Mouse (Mus musculus) bone marrow, adult 2 months (tissue): ENCODE data around the gene Abr.

Experiments
- CTCF ChIP-seq: fragments of 200-500 bp; IDR thresholded peaks from 2 replicates; pipeline ENCODE4 v1.5.1; 2011; ENCODE audit warnings: low read length, control low read depth; ENCODE audit not compliant: control insufficient read depth, insufficient read depth
- POLR2A ChIP-seq: fragments of 200-500 bp; IDR thresholded peaks from 2 replicates; pipeline ENCODE4 v1.6.1; 2011; ENCODE audit warnings: low read depth, mild to moderate bottlenecking, control low read depth, low read length, borderline replicate concordance; ENCODE audit not compliant: control insufficient read depth

DNA sequence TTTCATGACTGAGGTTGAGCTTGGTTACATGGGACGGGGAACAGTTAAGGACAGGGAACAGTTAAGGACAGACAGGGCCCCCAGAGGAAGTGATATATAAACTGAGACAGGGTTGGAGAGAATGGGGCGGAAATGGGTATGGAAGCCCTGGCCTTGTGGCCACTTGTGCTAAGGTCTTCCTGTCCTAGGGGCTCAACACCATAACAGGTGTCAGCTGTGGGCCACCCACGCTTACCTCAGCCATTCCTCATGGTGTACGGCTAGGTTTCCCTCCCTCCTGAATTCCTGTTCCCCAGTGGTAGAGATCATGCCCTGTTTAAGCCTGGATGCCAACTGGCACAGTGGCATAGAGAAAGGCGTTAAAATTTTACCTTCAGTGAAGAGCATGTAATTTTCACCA is 135.1 kb downstream of the Abr start:
- TF ChIP-seq POLR2A (no peak), CTCF (no peak)
